Mouse (Mus musculus) kidney, postnatal 0 days (tissue): ENCODE results near the gene Ino80b. TPM values are rescaled to one million over a fixed set of nuclear protein-coding genes. Genes with fewer than 3 reads are reported as not detected.

Experiments used
- ATAC-seq: fragments of 200-750 bp; cut with Nextera tagmentation; replicated peaks from 2 replicates; pipeline ENCODE4 v1.8.0; 2017; ENCODE audit warnings: low read depth, moderate number of reproducible peaks, moderate TSS enrichment, moderate library complexity; ENCODE audit not compliant: low FRiP score
- DNase-seq: peaks from one replicate; pipeline ENCODE4 v3.0.0-alpha.2; 2016; ENCODE audit warnings: low spot score
- H3K27ac ChIP-seq: fragments of 300-500 bp; sonication (generic); 2 replicates; pipeline ENCODE4 v1.5.1; 2014; ENCODE audit warnings: mild to moderate bottlenecking
- H3K27me3 ChIP-seq: fragments of 300-500 bp; sonication (generic); 2 replicates; pipeline ENCODE4 v1.6.1; 2014; ENCODE audit warnings: low read length, mixed read lengths; ENCODE audit not compliant: insufficient read depth
- H3K36me3 ChIP-seq: fragments of 300-500 bp; sonication (generic); 2 replicates; pipeline ENCODE4 v1.6.1; 2014; ENCODE audit warnings: low read length, mixed read lengths; ENCODE audit not compliant: insufficient read depth
- H3K4me1 ChIP-seq: fragments of 300-500 bp; sonication (generic); replicated peaks from 2 replicates; pipeline ENCODE4 v1.6.1; 2014; ENCODE audit warnings: antibody characterized with exemption, low read length, mixed read lengths; ENCODE audit not compliant: insufficient read depth
- H3K4me2 ChIP-seq: fragments of 300-500 bp; sonication (generic); 2 replicates; pipeline ENCODE4 v1.6.1; 2014; ENCODE audit warnings: mild to moderate bottlenecking, low read length, moderate library complexity, mixed read lengths
- H3K4me3 ChIP-seq: fragments of 300-500 bp; sonication (generic); replicated peaks from 2 replicates; pipeline ENCODE4 v1.5.1; 2014; ENCODE audit warnings: low read depth, low read length
- H3K9ac ChIP-seq: fragments of 300-500 bp; sonication (generic); 2 replicates; pipeline ENCODE4 v1.6.1; 2014; ENCODE audit warnings: low read depth, low read length
- H3K9me3 ChIP-seq: fragments of 300-500 bp; sonication (generic); replicated peaks from 2 replicates; pipeline ENCODE4 v1.6.1; 2016; ENCODE audit warnings: low read length, inconsistent platforms, mixed read lengths
- CTCF ChIP-seq: IDR thresholded peaks from 2 replicates; pipeline ENCODE4 v1.5.1; 2016; ENCODE audit warnings: antibody characterized with exemption, low read depth, mild to moderate bottlenecking, moderate library complexity
- WGBS: fragments of 180-500 bp; shearing (Covaris S2); extraction: QIAGEN DNeasy Blood & Tissue Kit; methylation state at CpG from one replicate; pipeline ENCODE4 v1.1.7; 2014; 5-methylcytosine and 5-hydroxymethylcytosine counted together
- polyA plus RNA-seq: library from polyadenylated mRNA; unstranded; fragments of >200 nt; fragmentation: Nextera tagmentation; extraction: Ambion mirVana; gene quantifications from 2 replicates; pipeline ENCODE4 v1.2.1, GENCODE M21; 2015

The Ino80b gene
- polyA plus RNA-seq, 1 experiment from 2014 or later = 16.2 TPM

DNA sequence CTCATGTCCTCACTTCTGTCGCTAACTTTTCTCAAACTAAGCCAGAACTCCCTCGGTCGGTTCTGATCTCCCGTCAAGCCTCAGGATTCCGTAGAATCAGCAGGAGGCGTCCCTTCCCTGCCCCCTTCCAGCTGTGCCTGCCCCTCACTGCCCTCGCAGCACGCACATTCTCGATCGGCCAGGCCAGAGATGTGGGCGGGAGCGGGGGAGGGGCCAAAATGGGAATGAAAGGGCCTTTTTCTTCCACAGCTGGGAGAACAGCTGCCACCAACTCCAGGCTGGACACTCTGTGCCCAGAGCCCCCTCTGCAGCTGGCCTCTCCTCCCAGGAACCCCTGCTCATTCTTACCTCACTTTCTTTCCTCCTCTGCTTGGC, 12.3 kb upstream of the Ino80b start:
- peak; percentile 21; the same call in 1 of the 2 replicates for TF ChIP-seq CTCF
- Histone ChIP-seq H3K27ac (peak overlapping the region; percentile 100), H3K4me2 (peak overlapping the region; percentile 87), H3K9me3 (no peaks in the 10 kb centered on the region), H3K36me3 (0 out of 2 replicates have a peak, but pooled peaks cover 4% of the 10 kb centered on the region), H3K4me3 (peak overlapping the region; percentile 53), H3K27me3 (no peaks in the 10 kb centered on the region), H3K9ac (peak overlapping the region; percentile 83), H3K4me1 (peaks cover 38% of the 10 kb centered on the region)
- WGBS = under 1% methylated on average over 12 of the region's 12 CpGs
- DNase-seq = peak; percentile 96
- peak; percentile 61 for ATAC-seq

- ATAC-seq = peak; percentile 67
- DNase-seq = peak; percentile 93
- H3K36me3 ChIP-seq = 0 out of 2 replicates have a peak, but pooled peaks cover 4% of the 10 kb centered on the region
- peak overlapping the region; percentile 53 for H3K4me3 ChIP-seq
- peak overlapping the region; percentile 83 for H3K9ac ChIP-seq
- no peak for TF ChIP-seq CTCF
- under 1% methylated on average over 26 of the region's 26 CpGs for WGBS
- no peaks in the 10 kb centered on the region for H3K27me3 ChIP-seq
- peak overlapping the region; percentile 100 for H3K27ac ChIP-seq
- peak overlapping the region; percentile 87 for H3K4me2 ChIP-seq
- peaks cover 33% of the 10 kb centered on the region for H3K4me1 ChIP-seq
- no peaks in the 10 kb centered on the region for H3K9me3 ChIP-seq
Measured at GRCm38 (mm10) chr6:83136881-83137575, 11.8 kb upstream of the Ino80b start.

GRCm38 (mm10) chr6:83136291-83136880, 11.2 kb upstream of the Ino80b start:
- WGBS = 3% methylated on average over 5 of the region's 5 CpGs
- peak overlapping the region; percentile 87 for H3K4me2 ChIP-seq
- H3K27me3 ChIP-seq = no peaks in the 10 kb centered on the region
- peak overlapping the region; percentile 100 for H3K27ac ChIP-seq
- ATAC-seq = no peak
- peaks cover 26% of the 10 kb centered on the region for H3K4me1 ChIP-seq
- DNase-seq = no peak
- 0 out of 2 replicates have a peak, but pooled peaks cover 4% of the 10 kb centered on the region for H3K36me3 ChIP-seq
- H3K4me3 ChIP-seq = peak overlapping the region; percentile 53
- no peaks in the 10 kb centered on the region for H3K9me3 ChIP-seq
- TF ChIP-seq CTCF = no peak
- H3K9ac ChIP-seq = peak overlapping the region; percentile 83

GRCm38 (mm10) chr6:83135571-83136161, 10.4 kb upstream of the Ino80b start:
- H3K9ac ChIP-seq = peak overlapping the region; percentile 83
- no peak for TF ChIP-seq CTCF
- 3% methylated on average over 37 of the region's 37 CpGs for WGBS
- ATAC-seq (no peak), DNase-seq (no peak)
- H3K27me3 ChIP-seq = no peaks in the 10 kb centered on the region
- H3K4me3 ChIP-seq = peak overlapping the region; percentile 53
- H3K36me3 ChIP-seq = 0 out of 2 replicates have a peak, but pooled peaks cover 4% of the 10 kb centered on the region
- H3K4me1 ChIP-seq = peaks cover 25% of the 10 kb centered on the region
- H3K4me2 ChIP-seq = peak overlapping the region; percentile 87
- no peaks in the 10 kb centered on the region for H3K9me3 ChIP-seq
- H3K27ac ChIP-seq = peak overlapping the region; percentile 100

- 60% methylated on average over 7 of the region's 7 CpGs for WGBS
- no peak for TF ChIP-seq CTCF
- H3K4me1 ChIP-seq = peaks cover 25% of the 10 kb centered on the region
Measured at GRCm38 (mm10) chr6:83134951-83135513, 9.8 kb upstream of the Ino80b start, which contains the start of gene Rtkn. Gene Rtkn, plus strand, starts transcription at chr6:83135463.

DNA sequence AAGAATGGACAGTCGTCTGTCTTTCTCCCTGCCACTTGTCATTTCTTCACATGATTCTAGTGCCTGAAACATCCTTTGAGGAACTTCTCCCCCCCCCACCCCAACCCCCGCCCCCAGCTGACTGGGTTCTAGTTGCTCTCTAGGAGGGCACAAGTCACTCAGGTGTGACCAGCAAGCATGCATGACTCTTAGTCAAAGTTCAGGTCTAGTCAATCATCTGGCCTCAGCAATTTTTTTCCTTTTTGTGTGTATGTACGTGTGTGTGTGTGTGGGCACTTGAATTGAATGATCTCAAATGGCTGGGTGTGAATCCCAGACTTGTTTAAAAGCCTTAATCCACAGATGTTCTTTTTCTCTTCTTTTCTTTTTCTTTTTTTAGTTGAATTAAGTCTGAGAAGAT, 9.0 kb upstream of the Ino80b start:
- Histone ChIP-seq H3K4me1 (peaks cover 25% of the 10 kb centered on the region), H3K9ac (no peak overlapping the region), H3K36me3 (0 out of 2 replicates have a peak, but pooled peaks cover 2% of the 10 kb centered on the region), H3K27me3 (no peaks in the 10 kb centered on the region), H3K4me2 (no peak overlapping the region), H3K27ac (no peak overlapping the region), H3K9me3 (no peaks in the 10 kb centered on the region), H3K4me3 (no peak overlapping the region)
- DNase-seq = no peak
- 54% methylated on average over 3 of the region's 3 CpGs for WGBS
- TF ChIP-seq CTCF = no peak
- no peak; the same call in 1 of the 2 replicates for ATAC-seq

More at GRCm38 (mm10) chr6:83134951-83135513, 9.8 kb upstream of the Ino80b start, which contains the start of gene Rtkn:
- ATAC-seq (no peak), DNase-seq (no peak)
- H3K9me3 ChIP-seq = no peaks in the 10 kb centered on the region
- peak within 1 kb of the TSS; percentile 87 for H3K4me2 ChIP-seq
- H3K4me3 ChIP-seq = peak within 1 kb of the TSS; percentile 53
- 0 out of 2 replicates have a peak, but pooled peaks cover 4% of the 10 kb centered on the region for H3K36me3 ChIP-seq
- H3K9ac ChIP-seq = peak within 1 kb of the TSS; percentile 83
- H3K27ac ChIP-seq = peak within 1 kb of the TSS; percentile 100
- H3K27me3 ChIP-seq = no peaks in the 10 kb centered on the region
